Mouse (Mus musculus) mouse embryonic stem cell (cell line): ENCODE results near the gene Tnfsf13b.

ENCODE experiments used
- in situ Hi-C, 2 experiments: fragments of 300-500 bp; cut with MboI; formaldehyde crosslinking; loops; 1 replicate in 1 of 2; 3 replicates in 1 of 2; pipeline ENCODE4 v1.14.3; 2019 to 2020; ENCODE audit warnings: low sequenced_read_pairs in 2 of 2, low pct_unique_long_range_greater_than_20kb in 1 of 2, mixed read lengths in 1 of 2; ENCODE audit not compliant: unreplicated experiment in 1 of 2

Gene Tnfsf13b

GRCm38 (mm10) chr8:10031177-10031576 lies 24.9 kb downstream of the Tnfsf13b start:
- in situ Hi-C loops: no loop called here

- in situ Hi-C loops: loop anchor here in 1 of 2 experiments (10.0 kb wide), 1 partner anchor 354 kb away; no protein-coding TSS in a partner anchor
Measured at GRCm38 (mm10) chr8:10040866-10041265, 34.6 kb downstream of the Tnfsf13b start.

DNA sequence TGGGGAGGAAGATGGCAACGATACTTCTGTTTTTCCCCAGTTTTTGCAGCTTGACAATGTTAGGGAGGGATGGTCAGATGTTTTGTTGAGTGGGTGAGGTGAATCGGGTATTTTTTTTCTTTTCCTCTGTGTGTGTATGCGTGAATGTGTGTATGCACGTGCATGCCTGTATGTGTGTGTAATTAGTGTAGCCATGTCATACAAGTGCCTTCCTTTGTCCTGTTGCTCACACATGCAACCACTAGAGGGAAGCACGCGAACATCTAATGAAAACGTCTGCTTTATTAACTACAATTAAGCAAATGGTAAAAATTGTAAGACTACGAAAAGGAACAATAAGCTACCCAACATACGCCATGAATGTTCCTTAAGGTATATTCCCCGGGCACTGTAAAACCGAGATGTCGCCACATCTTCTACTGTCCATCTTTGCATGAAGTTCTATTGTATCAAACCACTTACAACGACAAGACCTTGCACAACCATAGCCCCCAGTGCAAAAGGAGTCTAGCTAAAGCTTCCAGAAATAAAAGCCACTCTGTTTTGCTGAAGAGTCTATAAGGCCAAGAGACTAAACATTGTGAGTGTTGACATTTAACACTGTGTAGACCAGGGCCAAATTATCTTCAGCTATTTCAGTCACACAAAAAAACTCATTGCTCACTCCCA lies 37.7 kb downstream of the Tnfsf13b start:
- in situ Hi-C loops: loop anchor here in 1 of 2 experiments (10.0 kb wide), 1 partner anchor 351 kb away; no protein-coding TSS in a partner anchor

DNA sequence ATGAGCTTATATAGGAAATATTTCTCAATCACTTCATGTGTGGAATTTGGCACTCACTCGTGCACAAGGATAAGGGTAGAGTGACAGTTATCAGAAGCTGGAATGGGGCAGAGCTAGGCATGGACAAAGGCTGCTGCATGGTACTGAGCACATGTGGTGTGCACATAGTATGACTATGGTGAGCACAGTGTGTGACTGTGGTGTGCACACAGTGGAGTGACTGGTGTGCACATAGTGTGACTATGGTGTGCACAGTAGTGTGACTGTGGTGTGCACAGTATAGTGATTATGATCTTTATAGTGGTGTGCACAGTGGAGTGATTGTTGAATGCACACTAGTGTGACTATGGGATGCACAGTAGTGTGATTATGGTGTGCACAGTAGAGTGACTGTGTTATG lies 39.5 kb downstream of the Tnfsf13b start:
- in situ Hi-C loops: loop anchor here in 1 of 2 experiments (10.0 kb wide), 1 partner anchor 349 kb away; no protein-coding TSS in a partner anchor

DNA sequence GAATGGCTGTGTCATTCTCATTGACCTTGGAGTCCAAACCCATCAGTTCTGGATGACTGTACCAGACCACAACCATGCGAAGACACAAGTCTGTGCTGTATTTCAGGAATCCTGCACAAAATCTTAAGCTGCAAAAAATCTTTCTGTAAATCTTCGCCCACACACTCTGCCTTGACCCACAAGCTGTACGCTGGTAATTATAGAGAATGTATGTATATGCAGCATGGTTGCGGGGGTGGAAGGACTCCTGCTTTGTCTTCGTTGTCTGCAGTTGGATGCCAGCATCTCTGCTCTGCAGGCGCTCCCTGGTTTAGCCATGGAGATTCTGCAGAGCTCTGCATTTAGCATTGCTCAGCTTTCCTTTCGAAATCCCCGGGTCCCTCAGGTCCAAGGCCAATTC lies 42.9 kb downstream of the Tnfsf13b start:
- in situ Hi-C loops: loop anchor here in 1 of 2 experiments (10.0 kb wide), 1 partner anchor 346 kb away; no protein-coding TSS in a partner anchor

GRCm38 (mm10) chr8:10051576-10051975 lies 45.3 kb downstream of the Tnfsf13b start:
- in situ Hi-C loops: loop anchor here in 1 of 2 experiments (25.0 kb wide), 1 partner anchor 336 kb away; no protein-coding TSS in a partner anchor

GRCm38 (mm10) chr8:10053571-10053990 lies 47.3 kb downstream of the Tnfsf13b start:
- in situ Hi-C loops: loop anchor here in 1 of 2 experiments (25.0 kb wide), 1 partner anchor 334 kb away; no protein-coding TSS in a partner anchor

DNA sequence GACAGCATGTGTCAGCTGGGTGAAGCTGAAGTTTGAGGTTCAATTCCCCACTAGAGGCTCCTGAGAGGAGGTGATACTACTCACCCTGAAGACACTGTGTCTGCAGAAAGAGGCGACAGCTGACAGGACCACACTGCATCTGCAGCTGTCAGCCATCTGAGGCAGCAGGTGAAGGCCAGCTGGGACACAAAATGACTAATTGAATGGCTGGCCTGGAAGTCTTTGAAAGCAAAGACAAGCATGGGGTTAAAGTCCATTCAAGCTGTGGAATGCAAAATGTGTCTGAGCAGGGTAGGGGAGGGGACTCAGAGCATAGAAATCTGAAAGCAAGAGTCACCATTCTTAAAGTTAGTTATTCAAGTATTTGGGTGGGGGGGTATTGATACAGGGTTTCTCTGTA lies 54.7 kb downstream of the Tnfsf13b start:
- in situ Hi-C loops: loop anchor here in 1 of 2 experiments (25.0 kb wide), 1 partner anchor 326 kb away; no protein-coding TSS in a partner anchor

DNA sequence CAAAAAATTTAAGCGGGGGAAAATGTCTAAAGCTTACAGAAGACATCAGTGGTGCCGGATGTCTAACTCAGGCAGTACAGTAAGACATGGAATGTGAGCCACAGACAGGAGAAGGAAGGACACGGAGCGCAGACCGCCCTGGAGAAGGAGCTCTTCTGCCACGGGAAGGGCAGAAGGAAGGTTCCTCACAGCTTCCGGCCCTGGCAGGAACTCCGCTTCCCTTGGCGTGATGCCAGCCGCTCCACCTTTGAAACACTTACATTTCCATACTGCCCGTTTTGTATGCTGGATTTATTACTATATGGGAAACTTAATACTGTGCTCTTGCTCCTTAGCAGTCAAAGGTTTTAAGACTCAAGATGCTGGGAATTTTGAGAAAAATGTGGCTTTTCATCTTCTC lies 60.6 kb downstream of the Tnfsf13b start:
- in situ Hi-C loops: loop anchor here in 1 of 2 experiments (25.0 kb wide), 1 partner anchor 320 kb away; no protein-coding TSS in a partner anchor

- in situ Hi-C loops: loop anchor here in 1 of 2 experiments (25.0 kb wide), 1 partner anchor 320 kb away; no protein-coding TSS in a partner anchor
Measured at GRCm38 (mm10) chr8:10067775-10068174, 61.5 kb downstream of the Tnfsf13b start.

GRCm38 (mm10) chr8:10072347-10072746 lies 66.1 kb downstream of the Tnfsf13b start:
- in situ Hi-C loops: loop anchor here in 1 of 2 experiments (25.0 kb wide), 1 partner anchor 315 kb away; no protein-coding TSS in a partner anchor
